In genomic region chr7:87937415-87937814, GRCm38 (mm10) we compare ENCODE assay signal across 20 mouse cellular contexts.
DNase-seq lines count a peak whose midpoint lies in the region; ATAC-seq and TF ChIP-seq lines count a peak whose summit lies in the region.
"Had no signal": no experiment of that assay in that cellular context is flagged by ENCODE, and none has a peak within 500 bp of the region (broad histone marks: within the 10 kb centered on the region; RNA-seq: fewer than 3 reads in every experiment).

No protein-coding gene starts in this region.

- no peaks in the 10 kb centered on the region for H3K9me3 ChIP-seq in midbrain, embryonic 12.5 days
- no peaks in the 10 kb centered on the region for H3K9me3 ChIP-seq in midbrain, embryonic 14.5 days (ENCODE audit: control insufficient read depth, low read length)
- H3K9me3 ChIP-seq in ES-E14 (ENCODE audit: control insufficient read depth, insufficient read depth, low read depth, low read length) = no peaks in the 10 kb centered on the region
- H3K9me3 ChIP-seq: embryonic facial prominence, embryonic 10.5 days; embryonic facial prominence, embryonic 12.5 days; forebrain, embryonic 13.5 days; forebrain, embryonic 15.5 days had no signal

- no peak for DNase-seq in midbrain, embryonic 14.5 days
- DNase-seq in ES-E14 (ENCODE audit: low read depth, low spot score) = no peak
- DNase-seq in gastrocnemius, postnatal 4 days (ENCODE audit: low spot score in 2 of 2) = no peak
- DNase-seq in frontal cortex, postnatal 14 days (ENCODE audit: low spot score in 2 of 2) = no peak
- DNase-seq: adrenal gland, adult 8-10 months; adrenal gland, postnatal 14 days; adrenal gland, postnatal 36 days; cerebellum, adult 11-12 months; cerebellum, adult 2 months; cerebellum, adult 9-10 months; cerebellum, postnatal 10 days; cerebellum, postnatal 25 days; forebrain, postnatal 0 days had no signal

- 46% methylated on average over 1 of the region's 1 CpGs for WGBS in midbrain, embryonic 12.5 days
- 15% methylated on average over 1 of the region's 1 CpGs for WGBS in midbrain, embryonic 14.5 days

- 0 out of 2 replicates have a peak, but pooled peaks have one; percentile 38 for ATAC-seq in midbrain, embryonic 12.5 days (ENCODE audit: low FRiP score, low read depth)
- ATAC-seq in midbrain, embryonic 14.5 days (ENCODE audit: low FRiP score, low TSS enrichment) = no peak
- ATAC-seq: activated CD4-positive, CD25-positive, alpha-beta regulatory T cell, adult 4 months; Patski had no signal

- H3K36me3 ChIP-seq in midbrain, embryonic 12.5 days = no peaks in the 10 kb centered on the region
- no peaks in the 10 kb centered on the region for H3K36me3 ChIP-seq in midbrain, embryonic 14.5 days (ENCODE audit: control insufficient read depth, insufficient read depth, low read length)
- no peaks in the 10 kb centered on the region for H3K36me3 ChIP-seq in ES-E14 (ENCODE audit: control insufficient read depth, insufficient read depth, low read length, poor library complexity, severe bottlenecking)
- H3K36me3 ChIP-seq: embryonic facial prominence, embryonic 10.5 days; embryonic facial prominence, embryonic 12.5 days; forebrain, embryonic 15.5 days had no signal

- no peak overlapping the region for H3K27ac ChIP-seq in midbrain, embryonic 12.5 days (replicated peaks)
- H3K27ac ChIP-seq in midbrain, embryonic 14.5 days (replicated peaks; ENCODE audit: low read depth, low read length) = no peak overlapping the region
- no peak overlapping the region for H3K27ac ChIP-seq in ES-E14 (ENCODE audit: insufficient read depth, low read depth, low read length, poor library complexity, severe bottlenecking)
- H3K27ac ChIP-seq: embryonic facial prominence, embryonic 10.5 days; embryonic facial prominence, embryonic 12.5 days; forebrain, embryonic 13.5 days had no signal

- no peak overlapping the region for H3K4me2 ChIP-seq in midbrain, embryonic 12.5 days (replicated peaks)
- no peak overlapping the region for H3K4me2 ChIP-seq in midbrain, embryonic 14.5 days (ENCODE audit: low read length)
- H3K4me2 ChIP-seq: embryonic facial prominence, embryonic 12.5 days; forebrain, embryonic 13.5 days; forebrain, embryonic 15.5 days had no signal

- in situ Hi-C loops in ES-E14 (cut with MboI; ENCODE audit: low sequenced_read_pairs in 2 of 2, unreplicated experiment in 2 of 2) = no loop called here

- H3K9ac ChIP-seq in midbrain, embryonic 12.5 days (replicated peaks) = no peak overlapping the region
- H3K9ac ChIP-seq in midbrain, embryonic 14.5 days (replicated peaks; ENCODE audit: low read length) = no peak overlapping the region
- H3K9ac ChIP-seq in ES-E14 (ENCODE audit: insufficient read depth, low read depth, low read length, poor library complexity, severe bottlenecking) = no peak overlapping the region
- H3K9ac ChIP-seq: embryonic facial prominence, embryonic 12.5 days; forebrain, embryonic 13.5 days; forebrain, embryonic 15.5 days; forebrain, postnatal 0 days had no signal

- no peaks in the 10 kb centered on the region for H3K27me3 ChIP-seq in midbrain, embryonic 12.5 days
- H3K27me3 ChIP-seq in midbrain, embryonic 14.5 days (ENCODE audit: control insufficient read depth, insufficient read depth, low read length) = no peaks in the 10 kb centered on the region
- H3K27me3 ChIP-seq: embryonic facial prominence, embryonic 12.5 days; forebrain, embryonic 13.5 days; forebrain, embryonic 15.5 days; Patski had no signal

- H3K4me1 ChIP-seq in midbrain, embryonic 12.5 days = no peaks in the 10 kb centered on the region
- H3K4me1 ChIP-seq in midbrain, embryonic 14.5 days (ENCODE audit: control insufficient read depth, insufficient read depth, low read length) = no peaks in the 10 kb centered on the region
- no peaks in the 10 kb centered on the region for H3K4me1 ChIP-seq in ES-E14 (ENCODE audit: control insufficient read depth in 2 of 2, insufficient read depth in 2 of 2, low read length in 2 of 2, poor library complexity in 1 of 2)
- H3K4me1 ChIP-seq: embryonic facial prominence, embryonic 10.5 days; embryonic facial prominence, embryonic 12.5 days; forebrain, embryonic 13.5 days; forebrain, embryonic 15.5 days had no signal

- no peak overlapping the region for H3K4me3 ChIP-seq in midbrain, embryonic 12.5 days
- H3K4me3 ChIP-seq in midbrain, embryonic 14.5 days (replicated peaks; ENCODE audit: low read depth, low read length) = no peak overlapping the region
- H3K4me3 ChIP-seq in ES-E14 (ENCODE audit: insufficient read depth in 1 of 2, low read depth in 1 of 2, low read length in 2 of 2, poor library complexity in 1 of 2, severe bottlenecking in 1 of 2) = no peak overlapping the region
- H3K4me3 ChIP-seq: embryonic facial prominence, embryonic 10.5 days; embryonic facial prominence, embryonic 12.5 days; forebrain, embryonic 13.5 days; forebrain, embryonic 15.5 days had no signal

TF ChIP-seq in ES-E14, 5 proteins besides CTCF, POLR2A, EP300 and RAD21:
- TF ChIP-seq MAFK (IDR thresholded peaks at IDR 0.05; ENCODE audit: insufficient read depth, low read depth, low read length) (peak; percentile 88), ZNF384 (IDR thresholded peaks at IDR 0.05; ENCODE audit: low read depth, low read length) (no peak), ZC3H11A (IDR thresholded peaks at IDR 0.05; ENCODE audit: borderline replicate concordance, low read depth, low read length) (no peak), CHD2 (IDR thresholded peaks at IDR 0.05; ENCODE audit: low read depth, low read length) (no peak), HCFC1 (IDR thresholded peaks at IDR 0.05; ENCODE audit: borderline replicate concordance, insufficient read depth, low read length) (no peak)
